Mouse (Mus musculus): ENCODE data around the gene Krtap19-5. TPM values are rescaled to one million over a fixed set of nuclear protein-coding genes. Genes with fewer than 3 reads are reported as not detected.

Krtap19-5 gene
- not detected in 2 replicates for polyA plus RNA-seq (2012; ENCODE audit: low replicate concordance)

DNA sequence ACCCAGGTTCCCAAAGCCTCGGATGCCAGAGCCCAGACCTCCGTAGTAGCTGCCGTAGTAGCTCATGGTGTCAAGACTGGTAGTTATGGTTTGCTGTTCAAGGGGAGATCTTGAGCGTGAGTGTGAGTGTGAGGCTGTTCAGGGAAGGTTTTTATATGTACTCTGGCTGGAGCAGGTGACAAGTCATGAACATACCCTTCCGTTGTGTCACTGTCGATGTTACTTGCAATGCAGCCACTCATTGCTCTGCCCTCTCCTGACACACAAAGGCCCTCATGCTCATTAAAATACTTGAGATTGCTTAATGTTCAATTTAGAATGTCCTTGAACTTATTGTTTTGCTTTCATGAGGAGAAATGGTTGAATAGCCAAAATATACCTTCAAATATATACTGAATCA lies at the start of gene Krtap19-5:
Gene Krtap19-5 (minus strand): TSS at position 101 of the 400 bp plus-strand sequence.

DNA sequence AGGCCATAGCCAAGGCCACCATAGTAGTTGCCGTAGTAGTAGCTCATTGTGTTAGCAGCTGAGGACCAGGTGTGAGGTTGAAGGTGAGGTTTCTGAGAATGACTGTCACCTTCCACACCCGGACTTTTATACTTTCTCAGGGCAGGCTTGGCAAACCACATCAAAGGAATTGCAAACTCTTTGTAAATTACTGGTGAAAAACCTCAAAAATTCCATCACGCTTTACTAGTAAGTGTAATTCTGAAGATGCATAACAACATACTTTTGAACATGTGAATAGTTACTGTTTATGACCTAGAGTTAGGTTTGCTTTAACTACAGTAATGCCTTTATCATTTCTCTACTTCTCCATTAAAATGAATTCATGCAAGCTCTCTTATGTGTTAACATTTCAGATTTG lies 35.9 kb upstream of the Krtap19-5 start, which contains the start of gene Krtap19-9b:
Gene Krtap19-9b (minus strand): TSS at position 101 of the 400 bp plus-strand sequence.

GRCm38 (mm10) chr16:88884989-88885388 lies 11.3 kb downstream of the Krtap19-5 start, which contains the start of gene Krtap19-4:
Krtap19-4 (minus strand) TSS chr16:88885089.

DNA sequence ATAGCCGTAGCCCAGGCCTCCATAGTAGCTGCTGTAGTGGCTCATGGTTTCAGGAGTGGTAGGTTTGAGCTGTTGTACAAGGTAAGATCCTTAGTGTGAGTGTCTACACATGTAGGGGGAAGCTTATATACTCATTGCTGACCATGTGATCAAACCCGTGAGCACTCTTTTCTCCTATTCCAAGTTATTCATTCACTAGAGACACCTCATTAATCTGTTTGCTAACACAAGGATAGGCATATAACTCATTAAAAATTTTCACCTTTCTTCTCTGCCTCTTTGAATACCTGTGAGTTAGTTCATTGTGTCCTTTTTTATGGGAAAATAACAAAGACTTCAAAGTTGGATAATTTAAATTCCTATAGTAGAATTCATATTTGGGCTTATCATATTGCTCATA lies 18.3 kb downstream of the Krtap19-5 start, which contains the start of gene Krtap19-3:
Gene Krtap19-3 (minus strand): TSS at position 101 of the 400 bp plus-strand sequence.

DNA sequence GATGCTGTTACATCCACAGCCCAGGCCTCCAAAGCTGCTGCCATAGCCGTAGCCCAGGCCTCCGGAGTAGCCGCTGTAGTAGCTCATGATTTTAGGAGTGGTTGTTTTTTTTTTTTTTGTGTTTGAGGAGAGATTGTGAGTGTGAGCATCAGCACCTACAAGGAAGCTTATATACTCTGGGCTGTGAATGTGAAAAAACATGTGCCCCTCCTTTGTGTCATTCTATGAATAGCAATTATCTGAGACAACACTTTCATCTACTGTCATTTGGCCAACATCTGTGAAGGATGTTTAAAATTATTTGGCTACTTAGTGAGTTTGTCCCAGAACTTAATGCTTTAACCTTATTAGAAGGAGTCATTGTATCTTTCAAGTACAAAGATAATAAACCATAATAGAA lies 22.1 kb downstream of the Krtap19-5 start, which contains the start of gene Krtap19-2:
Gene Krtap19-2 (minus strand): TSS at position 101 of the 400 bp plus-strand sequence.

DNA sequence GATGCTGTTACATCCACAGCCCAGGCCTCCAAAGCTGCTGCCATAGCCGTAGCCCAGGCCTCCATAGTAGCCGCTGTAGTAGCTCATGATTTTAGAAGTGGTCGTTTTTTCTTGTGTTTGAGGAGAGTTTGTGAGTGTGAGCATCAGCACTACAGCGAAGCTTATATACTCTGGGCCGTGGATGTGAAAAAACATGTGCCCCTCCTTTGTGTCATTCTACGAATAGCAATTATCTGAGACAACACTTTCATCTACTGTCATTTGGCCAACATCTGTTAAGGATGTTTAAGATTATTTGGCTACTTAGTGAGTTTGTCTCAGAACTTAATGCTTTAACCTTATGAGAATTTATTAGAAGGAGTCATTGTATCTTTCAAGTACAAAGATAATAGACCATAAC lies 26.9 kb downstream of the Krtap19-5 start, which contains the start of gene Krtap19-1:
Gene Krtap19-1 (minus strand): TSS at position 101 of the 400 bp plus-strand sequence.

Other genes with a start within 250 kb of the Krtap19-5 start
- not detected in 2 replicates for gene Krtap26-1, start 248.7 kb downstream of the Krtap19-5 start, polyA plus RNA-seq (2012; ENCODE audit: low replicate concordance)
- gene Krtap27-1, start 224.8 kb downstream of the Krtap19-5 start, polyA plus RNA-seq (2012; ENCODE audit: low replicate concordance) = not detected in 2 replicates
- not detected in 2 replicates for gene 2310061N02Rik, start 188.5 kb downstream of the Krtap19-5 start, polyA plus RNA-seq (2012; ENCODE audit: low replicate concordance)
- not detected in 2 replicates for gene Krtap13-1, start 167.6 kb downstream of the Krtap19-5 start, polyA plus RNA-seq (2012; ENCODE audit: low replicate concordance)
- not detected in 2 replicates for gene Krtap13, start 144.8 kb downstream of the Krtap19-5 start, polyA plus RNA-seq (2012; ENCODE audit: low replicate concordance)
- gene 2310034C09Rik, start 137.6 kb downstream of the Krtap19-5 start, polyA plus RNA-seq (2012; ENCODE audit: low replicate concordance) = not detected in 2 replicates
- gene 2310057N15Rik, start 122.3 kb downstream of the Krtap19-5 start, polyA plus RNA-seq (2012; ENCODE audit: low replicate concordance) = not detected in 2 replicates
- gene Gm5965, start 118.6 kb downstream of the Krtap19-5 start, polyA plus RNA-seq (2012; ENCODE audit: low replicate concordance) = not detected in 2 replicates
- gene Gm20741, start 84.2 kb downstream of the Krtap19-5 start, polyA plus RNA-seq (2012; ENCODE audit: low replicate concordance) = not detected in 2 replicates
- gene Krtap15, start 76.2 kb downstream of the Krtap19-5 start, polyA plus RNA-seq (2012; ENCODE audit: low replicate concordance) = not detected in 2 replicates
- gene Krtap14, start 70.3 kb downstream of the Krtap19-5 start, polyA plus RNA-seq (2012; ENCODE audit: low replicate concordance) = not detected in 2 replicates
- not detected in 2 replicates for gene Krtap19-1, start 27.0 kb downstream of the Krtap19-5 start, polyA plus RNA-seq (2012; ENCODE audit: low replicate concordance)
- not detected in 2 replicates for gene Krtap19-2, start 22.2 kb downstream of the Krtap19-5 start, polyA plus RNA-seq (2012; ENCODE audit: low replicate concordance)
- gene Krtap19-3, start 18.4 kb downstream of the Krtap19-5 start, polyA plus RNA-seq (2012; ENCODE audit: low replicate concordance) = not detected in 2 replicates
- gene Krtap19-4, start 11.4 kb downstream of the Krtap19-5 start, polyA plus RNA-seq (2012; ENCODE audit: low replicate concordance) = not detected in 2 replicates
- not detected in 2 replicates for gene Krtap19-9b, start 35.8 kb upstream of the Krtap19-5 start, polyA plus RNA-seq (2012; ENCODE audit: low replicate concordance)
- gene Krtap16-3, start 66.4 kb upstream of the Krtap19-5 start, polyA plus RNA-seq (2012; ENCODE audit: low replicate concordance) = not detected in 2 replicates
- not detected in 2 replicates for gene Krtap22-2, start 114.3 kb upstream of the Krtap19-5 start, polyA plus RNA-seq (2012; ENCODE audit: low replicate concordance)
- not detected in 2 replicates for gene Gm10229, start 118.8 kb upstream of the Krtap19-5 start, polyA plus RNA-seq (2012; ENCODE audit: low replicate concordance)
- gene Krtap6-1, start 135.2 kb upstream of the Krtap19-5 start, polyA plus RNA-seq (2012; ENCODE audit: low replicate concordance) = not detected in 2 replicates
- not detected in 2 replicates for gene Gm10228, start 145.0 kb upstream of the Krtap19-5 start, polyA plus RNA-seq (2012; ENCODE audit: low replicate concordance)
- not detected in 2 replicates for gene Krtap6-5, start 151.4 kb upstream of the Krtap19-5 start, polyA plus RNA-seq (2012; ENCODE audit: low replicate concordance)
- not detected in 2 replicates for gene 1110025L11Rik, start 167.5 kb upstream of the Krtap19-5 start, polyA plus RNA-seq (2012; ENCODE audit: low replicate concordance)
- gene Krtap6-3, start 187.6 kb upstream of the Krtap19-5 start, polyA plus RNA-seq (2012; ENCODE audit: low replicate concordance) = not detected in 2 replicates
- not detected in 2 replicates for gene Gm6358, start 244.4 kb upstream of the Krtap19-5 start, polyA plus RNA-seq (2012; ENCODE audit: low replicate concordance)

All from hematopoietic multipotent progenitor cell, adult 10-12 weeks (in vitro differentiated cells).